Mouse (Mus musculus) heart, embryonic 16.5 days (tissue): ENCODE data around the gene Zfp935. TPM values are rescaled to one million over a fixed set of nuclear protein-coding genes. Genes with fewer than 3 reads are reported as not detected.
"Not testable (repeated sequence)": the region's sequence is repeated elsewhere in the genome, so short reads cannot be mapped to it uniquely, and the experiment has no call there.

Source experiments
- ATAC-seq: fragments of 200-750 bp; cut with Nextera tagmentation; replicated peaks from 2 replicates; pipeline ENCODE4 v1.8.0; 2017; ENCODE audit warnings: moderate number of reproducible peaks; ENCODE audit not compliant: insufficient read depth, low FRiP score; ENCODE audit errors: extremely low read depth
- H3K27ac ChIP-seq: fragments of 300-500 bp; sonication (generic); 2 replicates; pipeline ENCODE4 v1.5.1; 2014; ENCODE audit warnings: mild to moderate bottlenecking, low read length, control low read depth, moderate library complexity
- H3K27me3 ChIP-seq: fragments of 300-500 bp; sonication (generic); 2 replicates; pipeline ENCODE4 v1.6.1; 2014; ENCODE audit warnings: low read length, mixed read lengths; ENCODE audit not compliant: control insufficient read depth, insufficient read depth
- H3K36me3 ChIP-seq: fragments of 300-500 bp; sonication (generic); 2 replicates; pipeline ENCODE4 v1.6.1; 2014; ENCODE audit not compliant: control insufficient read depth, insufficient read depth
- H3K4me1 ChIP-seq: fragments of 300-500 bp; sonication (generic); 2 replicates; pipeline ENCODE4 v1.6.1; 2014; ENCODE audit warnings: low read length, mixed read lengths; ENCODE audit not compliant: control insufficient read depth, insufficient read depth
- H3K4me2 ChIP-seq: fragments of 300-500 bp; sonication (generic); 2 replicates; pipeline ENCODE4 v1.6.1; 2014; ENCODE audit warnings: low read depth, mild to moderate bottlenecking, control low read depth, low read length
- H3K4me3 ChIP-seq: fragments of 300-500 bp; sonication (generic); 2 replicates; pipeline ENCODE4 v1.5.1; 2014; ENCODE audit warnings: mild to moderate bottlenecking, control low read depth, low read length
- H3K9ac ChIP-seq: fragments of 300-500 bp; sonication (generic); 2 replicates; pipeline ENCODE4 v1.6.1; 2014; ENCODE audit warnings: low read length, control low read depth
- H3K9me3 ChIP-seq: fragments of 300-500 bp; sonication (generic); replicated peaks from 2 replicates; pipeline ENCODE4 v1.6.1; 2016; ENCODE audit warnings: low read length; ENCODE audit not compliant: control insufficient read depth
- WGBS: fragments of 180-500 bp; shearing (Covaris S2); extraction: QIAGEN DNeasy Blood & Tissue Kit; methylation state at CpG from one replicate; pipeline ENCODE4 v1.1.7; 2014; 5-methylcytosine and 5-hydroxymethylcytosine counted together
- polyA plus RNA-seq: library from polyadenylated mRNA; unstranded; fragments of >200 nt; fragmentation: Nextera tagmentation; extraction: Ambion mirVana; gene quantifications from 2 replicates; pipeline ENCODE4 v1.2.1, GENCODE M21; 2015

Zfp935 gene
- polyA plus RNA-seq: 0.26 TPM in 1 of 2 replicates, not detected in the other

DNA sequence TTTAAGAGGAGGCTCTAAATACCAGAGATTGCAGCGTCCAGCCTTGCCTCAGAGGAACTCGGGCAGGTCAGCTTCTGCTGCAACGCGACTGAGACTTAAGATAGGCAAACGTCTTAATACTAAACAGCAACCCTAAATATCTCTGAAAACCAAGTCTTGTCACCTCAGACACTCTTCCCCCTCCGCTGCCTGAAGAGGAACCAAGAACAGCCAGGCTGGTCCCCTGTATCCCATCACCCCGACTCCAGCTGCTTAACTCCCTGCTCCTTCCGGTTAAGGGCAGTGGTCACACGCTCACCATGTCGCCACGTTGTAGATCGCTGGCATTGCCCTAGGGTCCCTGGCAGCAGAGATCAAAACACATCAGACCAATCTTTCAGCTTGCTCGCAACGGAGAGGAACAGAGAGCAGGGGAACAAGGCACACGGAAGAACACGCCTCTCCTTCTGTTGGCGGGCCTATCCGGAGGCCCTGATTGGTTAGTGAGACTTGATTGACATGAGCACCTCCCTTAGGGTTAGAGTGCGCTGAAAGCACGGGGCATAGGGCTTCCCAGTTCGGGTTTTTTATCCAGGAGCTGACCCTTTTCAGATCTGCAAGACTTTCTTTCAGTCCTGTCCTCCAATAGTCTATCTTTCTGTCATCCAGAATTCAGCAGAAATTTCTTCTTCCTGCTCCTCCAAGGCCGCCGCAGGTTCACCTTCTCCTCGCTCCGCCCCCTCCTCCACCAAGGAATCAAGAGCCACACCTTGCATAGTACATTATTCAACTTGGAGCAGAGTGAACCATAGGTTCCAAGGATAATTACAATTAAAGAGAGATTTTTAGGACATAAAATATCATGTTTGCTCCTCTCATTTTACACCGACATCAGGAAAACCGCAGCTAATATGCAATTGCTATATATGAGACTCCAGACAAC lies at the start of gene Zfp935:
Zfp935 (minus strand) TSS at position 323 of the 922 bp plus-strand sequence.
- not testable (repeated sequence) for ATAC-seq, H3K4me1 ChIP-seq, H3K27me3 ChIP-seq, H3K27ac ChIP-seq, H3K9me3 ChIP-seq, H3K36me3 ChIP-seq
- H3K9ac ChIP-seq: peak within 1 kb of the TSS; percentile 63
- 3% methylated on average over 25 of the region's 27 CpGs for WGBS
- H3K4me3 ChIP-seq: peak within 1 kb of the TSS; percentile 55
- peak within 1 kb of the TSS; percentile 56 for H3K4me2 ChIP-seq

DNA sequence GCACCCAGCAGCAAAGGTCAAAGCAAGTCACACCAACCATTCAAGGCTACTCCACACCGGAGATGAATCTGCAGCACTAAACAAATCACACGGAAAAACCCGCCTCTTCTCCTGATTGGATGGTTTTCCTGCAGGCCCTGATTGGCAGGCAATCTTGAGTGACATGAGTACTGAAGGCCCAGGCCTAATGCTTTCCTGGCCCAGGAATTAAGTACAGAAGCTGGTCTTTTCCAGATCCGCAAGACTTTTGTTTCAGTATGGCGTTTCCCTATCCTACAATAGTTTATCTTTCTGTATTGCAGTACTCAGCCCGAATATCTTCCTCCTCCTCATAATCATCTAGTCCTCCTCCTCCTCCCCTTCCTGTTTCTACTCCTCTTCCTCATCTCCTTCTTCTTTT lies 12.8 kb upstream of the Zfp935 start, which contains the start of gene Zfp934:
Zfp934 (minus strand) TSS at position 101 of the 400 bp plus-strand sequence.
- not testable (repeated sequence) for ATAC-seq

DNA sequence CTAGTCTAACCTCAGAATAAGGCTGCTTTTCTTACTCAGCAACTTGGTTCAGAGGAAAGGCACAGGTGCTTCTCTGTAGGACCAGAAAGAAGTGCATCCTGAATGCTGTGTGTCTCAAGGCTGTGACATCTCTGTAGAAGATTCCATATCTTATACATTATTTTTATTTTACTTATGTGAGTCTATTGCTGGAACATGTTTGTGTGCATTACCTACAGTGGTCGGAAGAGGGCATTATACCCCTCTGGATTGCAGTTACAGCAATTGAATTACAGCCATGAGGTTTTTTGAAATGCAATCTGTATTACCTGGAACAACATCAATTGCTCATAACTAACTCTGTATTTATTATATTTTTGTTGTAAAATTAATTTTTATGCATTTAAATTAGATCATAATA lies 3.4 kb upstream of the Zfp935 start:
- 17% methylated on average over 1 of the region's 1 CpGs for WGBS

More for the DNA sequence above, 12.8 kb upstream of the Zfp935 start, which contains the start of gene Zfp934:
- H3K36me3 ChIP-seq, H3K9me3 ChIP-seq, H3K4me3 ChIP-seq, H3K4me2 ChIP-seq, H3K4me1 ChIP-seq, H3K27me3 ChIP-seq, H3K27ac ChIP-seq, H3K9ac ChIP-seq: not testable (repeated sequence)
- WGBS: 73% methylated on average over 3 of the region's 6 CpGs

DNA sequence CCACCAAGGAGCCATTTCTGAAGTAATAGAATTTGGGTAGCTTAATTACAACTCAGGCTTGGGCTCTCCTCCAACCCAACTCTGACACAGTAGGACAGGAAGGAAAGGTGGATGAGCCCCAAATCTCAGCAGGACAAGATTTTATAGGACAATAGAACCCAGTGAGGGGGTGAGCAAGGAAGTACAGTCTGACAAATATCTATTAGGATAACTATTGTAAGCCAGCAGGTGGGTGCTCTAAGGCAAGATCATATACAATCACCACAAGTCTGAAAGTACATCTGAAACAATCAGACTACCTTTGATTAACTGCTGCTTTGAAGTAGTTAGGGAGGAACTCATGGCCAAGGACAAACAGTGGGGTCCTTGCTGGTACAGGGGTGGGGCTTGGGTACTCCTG lies 28.2 kb downstream of the Zfp935 start:
- H3K27ac ChIP-seq, H3K4me3 ChIP-seq, H3K36me3 ChIP-seq, H3K9ac ChIP-seq, ATAC-seq, H3K4me1 ChIP-seq, H3K27me3 ChIP-seq, H3K9me3 ChIP-seq, H3K4me2 ChIP-seq: not testable (repeated sequence)

More for the DNA sequence above, 3.4 kb upstream of the Zfp935 start:
- H3K9ac ChIP-seq, H3K9me3 ChIP-seq, H3K27me3 ChIP-seq, H3K4me2 ChIP-seq, H3K27ac ChIP-seq, H3K36me3 ChIP-seq, H3K4me1 ChIP-seq, H3K4me3 ChIP-seq, ATAC-seq: not testable (repeated sequence)

DNA sequence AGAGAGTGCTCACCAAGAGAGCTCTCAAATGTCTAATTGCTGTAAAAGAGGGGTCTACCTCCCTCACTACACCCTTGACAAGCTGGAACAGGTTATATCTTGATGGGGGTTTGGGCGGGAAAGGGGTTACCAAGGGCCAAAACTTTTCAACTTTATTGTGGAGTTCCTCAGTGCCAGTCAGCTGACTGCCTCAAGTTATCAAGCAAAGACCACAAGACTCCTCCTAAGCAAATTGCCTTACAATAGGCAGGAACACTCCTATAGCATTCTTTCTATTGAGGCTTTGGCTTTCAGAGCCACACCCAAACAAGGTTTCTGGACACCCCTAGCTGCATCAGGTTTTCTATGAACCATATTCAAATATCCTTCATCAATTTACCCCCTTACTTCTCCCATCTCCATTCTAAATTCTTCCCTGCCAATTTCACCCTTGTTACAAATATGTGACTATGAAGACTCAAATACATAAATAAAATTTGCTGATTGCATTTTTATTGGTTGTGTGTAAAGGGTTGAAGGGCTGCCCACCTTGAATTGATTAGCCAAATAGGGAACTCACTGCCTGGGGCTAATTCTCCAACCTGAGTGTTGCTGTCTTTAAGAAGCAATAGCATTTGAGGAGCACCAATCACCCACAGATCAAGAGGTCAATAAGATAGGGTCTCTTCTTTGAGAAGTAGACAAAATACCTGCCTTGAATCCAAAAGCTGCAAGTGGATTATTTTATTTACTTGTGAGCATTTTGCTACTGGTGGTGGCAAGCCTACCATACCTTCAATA lies 47.5 kb downstream of the Zfp935 start:
- H3K4me2 ChIP-seq, ATAC-seq, H3K4me3 ChIP-seq, H3K9me3 ChIP-seq, H3K27me3 ChIP-seq, H3K27ac ChIP-seq, H3K36me3 ChIP-seq, H3K4me1 ChIP-seq, H3K9ac ChIP-seq: not testable (repeated sequence)
- WGBS: 81% methylated on average over 1 of the region's 1 CpGs

DNA sequence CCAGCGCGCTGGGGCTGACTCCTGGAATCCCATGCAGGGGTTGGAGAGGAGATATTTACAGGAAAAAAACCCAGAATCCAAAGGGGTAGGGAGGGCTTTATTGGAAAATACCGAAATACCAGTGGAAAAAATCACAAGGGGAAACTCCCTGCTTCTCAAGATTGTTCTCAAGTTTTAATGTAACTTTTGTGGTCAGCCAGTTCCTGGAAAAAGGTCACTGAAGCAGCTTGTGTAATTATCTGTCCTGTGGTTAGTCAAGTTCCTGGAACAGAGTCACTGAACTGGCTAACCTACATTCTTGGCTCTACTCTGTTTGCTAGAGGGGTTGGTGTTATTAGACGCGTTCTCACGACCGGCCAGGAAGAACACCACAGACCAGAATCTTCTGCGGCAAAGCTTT lies 85.7 kb downstream of the Zfp935 start:
- H3K4me1 ChIP-seq, ATAC-seq, H3K27ac ChIP-seq, H3K27me3 ChIP-seq, H3K4me3 ChIP-seq, H3K9ac ChIP-seq, H3K9me3 ChIP-seq, H3K4me2 ChIP-seq, H3K36me3 ChIP-seq: not testable (repeated sequence)
- WGBS: 87% methylated on average over 8 of the region's 8 CpGs

GRCm38 (mm10) chr13:62469947-62470346 lies 88.4 kb downstream of the Zfp935 start:
- not testable (repeated sequence) for H3K4me2 ChIP-seq, H3K9ac ChIP-seq, H3K27ac ChIP-seq, H3K4me1 ChIP-seq, H3K27me3 ChIP-seq, H3K4me3 ChIP-seq, H3K9me3 ChIP-seq, H3K36me3 ChIP-seq, ATAC-seq

- 1% methylated on average over 28 of the region's 28 CpGs for WGBS
- Histone ChIP-seq H3K27ac (peak within 1 kb of the TSS; percentile 81), H3K4me2 (peak within 1 kb of the TSS; percentile 59), H3K4me3 (peak within 1 kb of the TSS; percentile 76), H3K9ac (peak within 1 kb of the TSS; percentile 83)
- H3K4me1 ChIP-seq, H3K36me3 ChIP-seq, H3K9me3 ChIP-seq, H3K27me3 ChIP-seq: not testable (repeated sequence)
- peak; percentile 99 for ATAC-seq
Measured at GRCm38 (mm10) chr13:62466424-62467334, 91.6 kb downstream of the Zfp935 start, which contains the start of gene Gm49359. Gene Gm49359, minus strand, starts transcription at chr13:62466832.
